Mouse (Mus musculus) cerebellum, adult 9-11 months (tissue): ENCODE data around the gene Snx18.

Experiments used
- DNase-seq: peaks from one replicate; pipeline ENCODE4 v3.0.0; 2022

Snx18 gene

GRCm38 (mm10) chr13:113553603-113554230, 64.6 kb downstream of the Snx18 start:
- no peak for DNase-seq

- no peak for DNase-seq
Observed at GRCm38 (mm10) chr13:113552341-113552740, 66.0 kb downstream of the Snx18 start.

- no peak for DNase-seq
Observed at GRCm38 (mm10) chr13:113550866-113551565, 67.3 kb downstream of the Snx18 start.

GRCm38 (mm10) chr13:113549021-113549420, 69.3 kb downstream of the Snx18 start:
- no peak for DNase-seq

- no peak for DNase-seq
Observed at GRCm38 (mm10) chr13:113547807-113548426, 70.4 kb downstream of the Snx18 start.

GRCm38 (mm10) chr13:113542374-113542773, 76.0 kb downstream of the Snx18 start:
- peak; percentile 68 for DNase-seq
